Mouse (Mus musculus): ENCODE measurements around the gene Magi1. TPM values are rescaled to one million over a fixed set of nuclear protein-coding genes. Genes with fewer than 3 reads are reported as not detected.

The Magi1 gene
- total and polyA plus RNA-seq, 3 experiments, result not detected

GRCm38 (mm10) chr6:94231831-94232230 is 51.9 kb downstream of the Magi1 start:
- dilution Hi-C loops (cut with MboI; ENCODE audit: extremely low pct_ligation_motif_present, extremely low pct_unique_long_range_greater_than_20kb, low sequenced_read_pairs) (no loop called here), in situ Hi-C loops (cut with MboI; ENCODE audit: low pct_ligation_motif_present, low pct_unique_long_range_greater_than_20kb, low sequenced_read_pairs) (no loop called here)
- H3K36me3 ChIP-seq (replicated peaks in 1 of 2; ENCODE audit: control insufficient read depth in 1 of 2, insufficient read depth in 1 of 2, low read length in 1 of 2), result no peaks in the 10 kb centered on the region
- no peak overlapping the region for H3K27ac ChIP-seq (ENCODE audit: insufficient read depth, low read depth)
- H3K4me3 ChIP-seq (replicated peaks in 1 of 3; ENCODE audit: low read depth in 2 of 3, low read length in 2 of 3, poor library complexity in 1 of 3), result no peak overlapping the region
- peaks cover 62% of the 10 kb centered on the region for H3K9me3 ChIP-seq (replicated peaks; ENCODE audit: low read length)
- no peak for DNase-seq (ENCODE audit: extremely low read depth)
- no peaks in the 10 kb centered on the region for H3K27me3 ChIP-seq (replicated peaks)
- H3K4me1 ChIP-seq (ENCODE audit: control insufficient read depth in 1 of 2, insufficient read depth in 2 of 2), result no peaks in the 10 kb centered on the region
- TF ChIP-seq JUN (IDR thresholded peaks at IDR 0.05; ENCODE audit: insufficient read depth, low read depth, low read length) (no peak), UBTF (IDR thresholded peaks at IDR 0.05; ENCODE audit: low read depth, low read length) (no peak), ETS1 (conservative IDR thresholded peaks at IDR 0.05; ENCODE audit: low read depth, low read length) (no peak), CHD1 (IDR thresholded peaks at IDR 0.05; ENCODE audit: low read depth, low read length) (no peak), PAX5 (IDR thresholded peaks at IDR 0.05; ENCODE audit: low read length) (no peak), RAD21 (IDR thresholded peaks at IDR 0.05; ENCODE audit: low read depth, low read length) (no peak), RCOR1 (conservative IDR thresholded peaks at IDR 0.05; ENCODE audit: low read depth, low read length) (no peak), ZC3H11A (IDR thresholded peaks at IDR 0.05; ENCODE audit: low read depth, low read length) (no peak), CTCF (conservative IDR thresholded peaks at IDR 0.05 in 1 of 2, IDR thresholded peaks at IDR 0.05 in 1 of 2; ENCODE audit: low read depth in 2 of 2, low read length in 2 of 2) (no peak), HCFC1 (IDR thresholded peaks at IDR 0.05; ENCODE audit: low read depth, low read length) (no peak), TCF12 (IDR thresholded peaks at IDR 0.05; ENCODE audit: low read depth, low read length) (no peak), BHLHE40 (IDR thresholded peaks at IDR 0.05; ENCODE audit: low read depth, low read length) (no peak), USF1 (IDR thresholded peaks at IDR 0.05; ENCODE audit: low read depth, low read length) (no peak), GABPA (IDR thresholded peaks at IDR 0.05; ENCODE audit: insufficient replicate concordance, low read depth, low read length) (no peak), NRF1 (IDR thresholded peaks at IDR 0.05; ENCODE audit: low read depth, low read length) (no peak), CHD2 (IDR thresholded peaks at IDR 0.05; ENCODE audit: low read length) (no peak), SMC3 (IDR thresholded peaks at IDR 0.05; ENCODE audit: low read depth, low read length) (no peak), MAX (IDR thresholded peaks at IDR 0.05; ENCODE audit: low read length) (no peak)
- no peak overlapping the region for H3K9ac ChIP-seq (ENCODE audit: insufficient read depth, low read depth)
- H3K79me2 ChIP-seq (replicated peaks; ENCODE audit: control insufficient read depth, extremely low read depth, insufficient read depth, poor library complexity, severe bottlenecking), result no peaks in the 10 kb centered on the region
- H3K4me2 ChIP-seq (ENCODE audit: insufficient read depth, low read depth, poor library complexity, severe bottlenecking), result no peak overlapping the region

GRCm38 (mm10) chr6:94231367-94231766 is 52.4 kb downstream of the Magi1 start:
- Histone ChIP-seq H3K27me3 (replicated peaks) (no peaks in the 10 kb centered on the region), H3K79me2 (replicated peaks; ENCODE audit: control insufficient read depth, extremely low read depth, insufficient read depth, poor library complexity, severe bottlenecking) (no peaks in the 10 kb centered on the region), H3K9me3 (replicated peaks; ENCODE audit: low read length) (peaks cover 64% of the 10 kb centered on the region), H3K4me1 (ENCODE audit: control insufficient read depth in 1 of 2, insufficient read depth in 2 of 2) (no peaks in the 10 kb centered on the region), H3K27ac (ENCODE audit: insufficient read depth, low read depth) (no peak overlapping the region), H3K4me3 (replicated peaks in 1 of 3; ENCODE audit: low read depth in 2 of 3, low read length in 2 of 3, poor library complexity in 1 of 3) (no peak overlapping the region), H3K36me3 (replicated peaks in 1 of 2; ENCODE audit: control insufficient read depth in 1 of 2, insufficient read depth in 1 of 2, low read length in 1 of 2) (no peaks in the 10 kb centered on the region), H3K9ac (ENCODE audit: insufficient read depth, low read depth) (no peak overlapping the region), H3K4me2 (ENCODE audit: insufficient read depth, low read depth, poor library complexity, severe bottlenecking) (no peak overlapping the region)
- no peak for DNase-seq (ENCODE audit: extremely low read depth)
- in situ Hi-C loops (cut with MboI; ENCODE audit: low pct_ligation_motif_present, low pct_unique_long_range_greater_than_20kb, low sequenced_read_pairs), result no loop called here
- TF ChIP-seq EP300 (IDR thresholded peaks at IDR 0.05; ENCODE audit: low read length), result no peak
- no peak for TF ChIP-seq MAZ (IDR thresholded peaks at IDR 0.05; ENCODE audit: low read depth, low read length)
- dilution Hi-C loops (cut with MboI; ENCODE audit: extremely low pct_ligation_motif_present, extremely low pct_unique_long_range_greater_than_20kb, low sequenced_read_pairs), result no loop called here

Data from CH12.LX (cell line).